Mouse (Mus musculus) adrenal gland, postnatal 4 days (tissue): Measurements from ENCODE around the gene Rnf212b. TPM values are rescaled to one million over a fixed set of nuclear protein-coding genes. Genes with fewer than 3 reads are reported as not detected.
A peak's percentile ranks its signal among the peaks of the same experiment; 100 is the strongest.

Experiments
- DNase-seq, 2 experiments: peaks; one replicate each; pipeline ENCODE4 v3.0.0; 2021 to 2022; ENCODE audit warnings: low spot score in 2 of 2, mixed read lengths in 2 of 2
- total RNA-seq, 2 experiments: library from RNA; stranded (reverse); gene quantifications; 2 replicates each; pipeline ENCODE4 v1.2.3; 2021

The Rnf212b gene
- total RNA-seq, 2 experiments from 2014 or later = 0.37 to 0.42 TPM

GRCm38 (mm10) chr14:54795901-54796300 lies 18.0 kb upstream of the Rnf212b start:
- DNase-seq = no peak

- DNase-seq = no peak
Observed at GRCm38 (mm10) chr14:54796760-54797159, 17.2 kb upstream of the Rnf212b start.

GRCm38 (mm10) chr14:54799686-54800085 lies 14.3 kb upstream of the Rnf212b start:
- no peak for DNase-seq

GRCm38 (mm10) chr14:54802428-54802827 lies 11.5 kb upstream of the Rnf212b start:
- no peak for DNase-seq

- DNase-seq = no peak
Observed at GRCm38 (mm10) chr14:54806124-54806523, 7.8 kb upstream of the Rnf212b start.

- DNase-seq = no peak
Observed at GRCm38 (mm10) chr14:54808718-54809667, 4.9 kb upstream of the Rnf212b start.

- DNase-seq = no peak
Observed at GRCm38 (mm10) chr14:54809668-54810033, 4.3 kb upstream of the Rnf212b start.

- no peak for DNase-seq
Observed at GRCm38 (mm10) chr14:54815737-54816136, 1.8 kb downstream of the Rnf212b start.

- no peak for DNase-seq
Observed at GRCm38 (mm10) chr14:54817791-54818190, 3.9 kb downstream of the Rnf212b start.

GRCm38 (mm10) chr14:54822301-54822700 lies 8.4 kb downstream of the Rnf212b start:
- DNase-seq = no peak

GRCm38 (mm10) chr14:54823716-54824115 lies 9.8 kb downstream of the Rnf212b start:
- no peak for DNase-seq

GRCm38 (mm10) chr14:54843461-54843860 lies 29.5 kb downstream of the Rnf212b start:
- no peak for DNase-seq

- DNase-seq = no peak
Observed at GRCm38 (mm10) chr14:54855726-54856125, 41.8 kb downstream of the Rnf212b start.

- no peak for DNase-seq
Observed at GRCm38 (mm10) chr14:54856703-54857102, 42.8 kb downstream of the Rnf212b start.

- DNase-seq = no peak
Observed at GRCm38 (mm10) chr14:54857891-54858290, 44.0 kb downstream of the Rnf212b start.

- no peak for DNase-seq
Observed at GRCm38 (mm10) chr14:54860511-54860910, 46.6 kb downstream of the Rnf212b start.

- peak; percentile 82 for DNase-seq
Observed at GRCm38 (mm10) chr14:54863501-54864312, 49.8 kb downstream of the Rnf212b start.

GRCm38 (mm10) chr14:54864313-54865036 lies 50.5 kb downstream of the Rnf212b start:
- no peak for DNase-seq

- no peak for DNase-seq
Observed at GRCm38 (mm10) chr14:54865626-54866025, 51.7 kb downstream of the Rnf212b start.

GRCm38 (mm10) chr14:54866268-54866667 lies 52.3 kb downstream of the Rnf212b start:
- DNase-seq = no peak

GRCm38 (mm10) chr14:54866936-54867335 lies 53.0 kb downstream of the Rnf212b start:
- no peak for DNase-seq
